Mouse (Mus musculus): ENCODE measurements around the gene Ak2.

Gene Ak2

DNA sequence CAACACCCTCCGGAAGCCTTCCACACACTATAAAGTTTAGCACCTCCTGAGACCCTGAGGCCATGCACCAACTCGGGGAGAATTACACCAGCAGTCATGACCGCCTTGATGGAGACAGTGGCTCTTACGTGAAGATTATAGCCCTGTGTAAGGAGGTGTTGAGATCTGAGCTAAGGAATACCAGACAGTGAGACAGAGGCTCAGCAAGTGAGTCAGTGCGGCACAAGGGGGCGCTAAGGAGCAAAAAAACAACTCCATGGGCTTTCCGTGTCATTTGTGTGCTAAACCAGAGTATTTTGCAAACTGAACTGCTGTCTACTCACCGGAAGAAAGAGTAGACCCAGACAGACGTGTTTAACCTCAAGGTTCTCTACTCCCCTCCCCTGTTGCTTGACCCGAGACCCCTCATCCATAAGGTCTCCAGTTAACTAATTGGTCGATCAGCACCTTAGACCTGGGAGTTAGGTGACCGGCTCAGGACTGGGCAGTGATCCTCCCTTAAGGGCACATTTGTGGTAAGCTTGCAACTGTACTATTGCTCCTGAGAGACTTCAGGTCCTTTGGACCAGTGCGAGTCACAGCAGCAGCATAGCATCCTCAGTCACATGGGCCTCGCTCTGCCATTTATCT is 20.6 kb upstream of the Ak2 start:
- CTCF ChIA-PET = interaction anchor here (0.7 to 3.1 kb wide), 4 partner anchors 10 to 119 kb away, joined by 3 to 11 read pairs (median 6); no protein-coding TSS in a partner anchor

DNA sequence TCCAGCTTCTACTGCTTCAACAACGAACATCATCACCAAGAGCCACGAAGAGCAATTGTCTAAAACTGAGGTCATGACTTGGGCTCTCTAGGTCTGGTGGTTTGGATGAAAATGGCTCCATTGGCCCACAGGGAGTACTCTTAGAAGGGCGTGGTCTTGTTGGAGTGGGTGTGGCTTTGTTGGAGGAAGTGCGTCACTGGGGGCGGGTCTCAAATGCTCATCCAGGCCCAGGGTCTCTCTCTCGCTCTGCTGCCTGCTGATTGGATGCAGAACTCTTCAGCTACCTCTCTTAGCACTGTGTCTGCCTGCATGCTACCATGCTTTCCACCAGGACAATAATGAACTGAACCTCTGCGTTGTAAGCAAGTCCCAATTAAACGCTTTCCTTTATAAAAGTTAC is 17.1 kb upstream of the Ak2 start:
- CTCF ChIA-PET = no interaction called here

DNA sequence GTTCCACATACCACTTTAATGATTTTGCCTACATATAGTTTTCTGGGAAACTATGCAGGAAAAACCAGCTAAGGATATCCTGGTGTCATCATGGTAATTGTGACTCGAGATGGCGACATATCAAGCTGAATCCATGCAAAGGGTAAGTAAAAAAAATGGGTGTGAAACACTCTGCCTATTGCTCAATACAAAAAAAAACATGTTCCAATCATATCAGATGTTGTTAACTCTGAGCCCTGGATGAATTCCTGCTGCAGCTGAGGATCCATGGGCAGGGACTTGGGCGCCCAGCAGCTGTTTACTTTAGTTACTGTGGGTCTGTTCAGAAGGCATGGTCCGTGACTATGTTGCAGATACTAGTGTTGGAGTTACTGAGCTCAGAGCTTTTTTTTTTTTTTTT is 15.2 kb upstream of the Ak2 start:
- CTCF ChIA-PET = interaction anchor here (0.6 kb wide), 2 partner anchors 107 to 1691 kb away, joined by 5 to 7 read pairs; no protein-coding TSS in a partner anchor

DNA sequence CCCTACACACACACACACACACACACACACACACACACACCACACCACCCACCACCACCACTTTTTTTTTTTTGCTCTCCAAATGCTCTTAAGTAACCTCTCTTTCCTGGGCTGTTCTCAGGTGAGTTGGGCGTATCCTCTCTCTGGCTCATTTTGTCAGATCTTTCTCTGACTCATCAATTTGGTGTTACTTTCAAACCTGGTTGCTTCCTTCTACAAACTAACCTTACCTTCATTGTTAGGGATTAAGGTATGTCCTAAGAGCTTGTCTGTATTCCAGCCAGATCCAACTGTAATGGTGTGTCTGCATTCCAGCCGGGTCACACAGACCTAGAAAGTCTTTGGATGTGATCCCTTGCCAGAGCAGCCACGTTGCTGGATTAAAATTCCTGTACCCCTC is 14.5 kb upstream of the Ak2 start:
- CTCF ChIA-PET = no interaction called here

DNA sequence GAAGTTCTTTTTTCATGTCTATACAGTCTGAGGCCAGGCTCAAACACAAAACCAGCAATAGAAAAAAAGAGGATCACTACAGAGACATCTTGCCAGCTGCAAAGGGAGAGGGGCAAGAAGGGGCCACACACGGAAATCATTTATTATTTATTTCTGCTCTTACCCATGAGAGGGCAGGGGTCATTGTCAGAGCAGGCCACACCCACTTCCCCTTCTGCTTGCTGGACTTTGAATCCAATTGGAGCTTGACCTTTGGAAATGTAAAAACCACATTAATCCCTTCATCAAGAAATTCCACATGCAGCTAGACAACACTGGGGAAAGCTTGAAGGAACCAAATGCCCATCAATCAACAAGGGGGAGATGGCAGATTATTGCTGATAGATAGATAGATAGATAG is 13.1 kb upstream of the Ak2 start:
- CTCF ChIA-PET = no interaction called here

DNA sequence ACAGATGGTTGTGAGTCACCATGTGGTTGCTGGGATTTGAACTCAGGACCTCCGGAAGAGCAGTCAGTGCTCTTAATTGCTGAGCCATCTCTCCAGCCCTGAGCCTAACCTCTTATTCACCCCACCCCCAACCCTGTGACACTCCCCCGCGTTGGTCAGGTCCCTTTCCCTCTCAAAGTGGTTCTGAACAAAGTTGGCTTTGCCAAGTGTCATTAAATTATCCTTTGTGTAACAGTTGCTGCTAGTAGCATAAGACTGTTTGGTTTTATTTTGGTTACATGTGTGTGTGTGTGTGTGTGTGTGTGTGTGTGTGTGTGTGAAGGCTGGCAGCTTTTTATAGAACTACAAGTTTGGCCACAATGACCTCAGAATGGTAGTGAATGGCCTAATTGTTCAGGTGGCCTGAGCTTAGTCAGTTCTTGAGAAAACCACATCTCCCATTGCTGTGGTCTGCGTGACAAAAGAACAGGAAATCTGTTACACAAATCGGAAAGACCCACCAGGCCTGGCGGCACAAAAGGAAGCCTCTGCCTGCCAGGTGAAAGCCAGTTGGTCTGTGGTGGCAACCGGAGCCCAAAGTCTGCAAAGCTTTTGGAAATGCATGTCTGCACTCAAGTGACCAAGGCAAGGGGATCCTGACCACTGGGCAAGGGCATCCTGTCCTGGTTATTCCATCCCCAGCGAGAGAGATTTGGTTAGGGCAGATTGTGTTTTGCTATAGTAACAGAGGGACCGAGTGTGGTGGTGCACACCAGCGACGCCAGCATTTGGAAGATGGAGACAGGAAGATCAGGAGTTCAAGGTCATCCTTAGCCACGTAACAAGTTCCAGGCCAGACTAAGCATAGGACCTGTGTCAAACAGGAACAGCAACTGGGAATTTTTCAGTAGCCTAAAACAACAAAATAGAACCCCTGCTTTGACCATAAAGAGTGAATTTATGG is 10.6 kb upstream of the Ak2 start:
- CTCF ChIA-PET = interaction anchor here (1.7 kb wide), 1 partner anchor 10 kb away, joined by 5 read pairs; no protein-coding TSS in a partner anchor

DNA sequence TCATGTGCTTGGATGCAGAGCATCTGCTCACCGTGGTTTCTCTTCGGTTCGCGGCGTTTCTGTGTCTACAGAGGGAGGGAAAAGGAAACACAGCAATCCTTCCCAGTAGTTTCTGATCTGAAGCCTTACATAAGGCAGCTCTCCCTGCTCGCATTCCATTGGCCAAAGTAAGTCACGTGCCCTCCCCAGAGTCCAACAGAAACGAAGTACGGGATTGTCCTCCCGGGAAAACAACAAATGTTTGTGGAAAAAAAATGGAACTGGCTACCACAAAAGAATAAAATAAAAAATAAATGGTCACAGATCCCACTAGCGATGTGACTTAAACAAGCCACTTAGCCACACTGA is 10.0 kb upstream of the Ak2 start:
- CTCF ChIA-PET = interaction anchor here (1.7 kb wide), 1 partner anchor 11 kb away, joined by 5 read pairs; no protein-coding TSS in a partner anchor

DNA sequence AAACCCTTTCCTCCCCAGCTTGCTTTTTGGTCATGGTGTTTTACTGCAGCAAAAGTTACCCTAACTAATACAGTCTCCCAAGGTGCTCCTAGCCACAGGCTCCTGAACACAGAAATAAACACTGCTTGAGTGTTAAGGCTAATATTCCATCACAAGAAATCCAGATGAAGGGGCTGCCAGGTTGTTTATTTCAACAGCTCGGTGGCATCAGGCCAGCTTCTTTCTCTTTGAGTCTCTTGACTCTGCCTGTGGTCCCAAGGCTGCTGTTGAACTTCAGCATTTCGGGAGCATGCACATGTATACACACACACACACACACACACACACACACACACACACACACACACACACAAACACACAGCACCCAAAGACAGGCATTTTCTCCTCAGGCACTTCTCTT is 8.6 kb upstream of the Ak2 start:
- CTCF ChIA-PET = interaction anchor here (0.6 kb wide), 1 partner anchor 128 kb away, joined by 3 read pairs; no protein-coding TSS in a partner anchor

DNA sequence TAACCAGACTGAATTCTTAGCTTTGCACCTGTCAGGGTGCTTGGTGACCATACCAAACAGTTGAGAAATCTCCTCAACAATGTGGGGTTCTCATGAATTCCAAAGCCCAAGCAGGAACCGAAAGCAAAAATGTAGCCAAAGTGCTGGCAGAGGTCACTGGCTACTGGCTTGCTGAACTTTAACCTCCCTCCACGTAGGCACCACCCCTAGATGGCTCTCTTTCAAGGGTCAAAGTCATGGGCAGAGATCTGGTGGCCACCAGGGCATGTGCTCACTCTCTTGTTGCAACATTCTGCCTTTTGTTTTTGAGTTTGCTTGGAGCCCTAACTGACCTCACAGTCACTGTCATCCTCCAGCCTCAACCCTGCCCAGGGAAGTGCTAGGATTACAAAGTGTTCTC is 8.1 kb upstream of the Ak2 start:
- CTCF ChIA-PET = no interaction called here

DNA sequence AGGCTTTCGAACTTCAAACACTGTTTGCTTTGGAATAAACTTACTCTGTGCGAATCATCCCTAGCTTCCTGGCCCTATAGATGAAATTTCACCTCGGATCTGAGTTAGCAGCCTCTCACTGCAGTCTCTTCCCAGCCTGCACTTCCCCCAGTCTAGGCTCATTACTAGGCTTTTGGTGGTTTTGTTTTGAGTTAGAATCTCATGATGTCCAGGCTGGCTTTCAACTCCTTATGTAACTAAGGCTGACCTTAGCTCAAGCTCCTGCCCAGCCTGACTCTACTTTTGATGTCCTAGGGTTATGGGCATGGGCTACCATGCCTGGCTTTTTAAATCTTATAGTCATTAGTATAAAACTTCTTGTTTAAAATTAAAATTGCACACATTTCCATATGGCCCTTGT is 7.2 kb upstream of the Ak2 start:
- CTCF ChIA-PET = interaction anchor here (0.6 kb wide), 1 partner anchor 9 kb away, joined by 3 read pairs; no protein-coding TSS in a partner anchor

DNA sequence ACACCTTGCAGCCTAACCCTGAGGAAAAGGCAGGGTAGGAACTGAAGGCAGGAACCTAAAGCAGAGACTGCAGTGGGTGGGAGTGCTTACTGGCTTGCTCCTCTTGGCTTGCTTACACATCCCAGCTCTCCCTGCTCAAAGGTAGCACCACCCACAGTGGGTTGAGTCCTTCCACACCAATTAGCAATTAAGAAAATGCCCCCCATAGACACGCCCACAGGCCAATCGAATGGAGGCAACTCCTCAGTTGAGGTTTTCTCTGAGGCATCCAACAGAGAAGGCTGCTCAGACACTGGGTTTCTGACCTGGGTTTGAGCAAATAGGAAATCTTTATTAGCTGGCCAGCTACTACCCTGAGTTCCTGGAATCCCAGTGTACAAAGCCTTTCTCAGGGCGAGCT is 2.8 kb upstream of the Ak2 start:
- CTCF ChIA-PET = no interaction called here

DNA sequence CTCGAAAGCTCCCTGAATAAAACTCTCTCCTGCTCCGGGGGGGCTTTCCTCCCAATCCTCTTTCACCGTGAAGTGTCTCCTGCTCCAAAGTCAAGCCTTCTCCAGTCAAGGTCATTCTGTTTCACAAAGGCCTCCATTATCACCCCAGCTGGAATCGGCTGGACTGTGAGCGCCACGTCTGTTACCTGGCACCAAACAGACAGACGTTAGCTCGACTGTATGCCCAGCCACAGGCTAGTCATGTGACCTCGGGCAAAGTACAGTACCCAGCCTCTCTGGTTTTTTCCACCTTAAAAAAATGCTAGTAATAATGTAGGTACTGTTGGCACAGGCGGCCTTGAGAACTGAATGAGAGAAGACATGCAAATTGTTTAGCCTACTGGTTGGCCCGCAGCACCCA is 2.1 kb upstream of the Ak2 start:
- CTCF ChIA-PET = no interaction called here

DNA sequence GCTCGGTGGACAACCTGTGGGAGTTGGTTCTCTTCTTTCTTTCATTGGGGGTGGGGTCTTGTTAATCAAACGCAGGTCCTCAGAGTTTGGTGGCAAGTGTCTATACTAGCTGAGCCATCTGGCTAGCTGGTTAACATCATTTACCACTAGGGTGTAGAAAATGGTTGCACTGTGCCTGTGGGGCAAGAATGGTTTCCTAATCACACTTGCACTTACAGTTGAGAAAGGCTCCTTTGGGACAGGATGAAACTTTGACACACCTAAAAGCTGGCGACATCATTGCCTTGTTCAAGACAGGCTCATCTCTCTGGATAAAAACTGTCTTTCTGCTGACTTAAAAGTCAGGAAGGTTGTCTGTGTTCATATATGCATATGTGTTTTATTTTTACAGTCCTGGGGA is 418 bp downstream of the Ak2 start:
- CTCF ChIA-PET = interaction anchor here (1.4 kb wide), 1 partner anchor 41 kb away, joined by 3 read pairs; no protein-coding TSS in a partner anchor

DNA sequence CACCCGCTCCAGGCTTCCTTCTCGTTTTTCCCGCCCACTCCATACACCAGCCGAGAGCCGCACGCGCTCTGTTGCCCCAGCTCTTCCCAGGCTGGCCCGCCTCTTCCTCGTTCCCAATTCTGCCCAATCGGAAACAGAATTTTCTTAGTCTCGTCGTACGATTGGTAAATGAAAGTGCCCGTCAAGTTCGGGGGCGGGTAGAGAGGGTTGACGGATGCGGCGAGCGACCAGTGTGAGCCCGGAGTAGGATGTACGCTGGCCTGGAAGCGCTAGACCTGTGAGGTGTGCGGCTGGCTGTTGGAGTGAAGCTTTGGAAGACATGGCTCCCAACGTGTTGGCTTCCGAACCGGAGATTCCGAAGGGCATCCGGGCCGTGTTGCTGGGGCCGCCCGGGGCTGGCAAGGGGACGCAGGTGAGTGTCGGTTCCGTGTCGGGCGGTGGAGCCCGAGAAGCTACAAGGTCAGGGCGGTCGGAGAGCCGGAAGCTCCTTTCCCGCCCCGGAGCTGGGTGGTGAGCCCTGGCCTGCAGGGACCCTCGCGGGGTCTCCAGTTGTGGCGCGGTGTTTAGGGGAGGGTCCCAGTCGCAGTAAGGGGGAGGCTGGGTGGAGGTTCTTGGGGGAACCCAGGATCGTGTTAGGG is 1.4 kb downstream of the Ak2 start:
- CTCF ChIA-PET = interaction anchor here (0.7 kb wide), 1 partner anchor 8 kb away, joined by 3 read pairs; no protein-coding TSS in a partner anchor

DNA sequence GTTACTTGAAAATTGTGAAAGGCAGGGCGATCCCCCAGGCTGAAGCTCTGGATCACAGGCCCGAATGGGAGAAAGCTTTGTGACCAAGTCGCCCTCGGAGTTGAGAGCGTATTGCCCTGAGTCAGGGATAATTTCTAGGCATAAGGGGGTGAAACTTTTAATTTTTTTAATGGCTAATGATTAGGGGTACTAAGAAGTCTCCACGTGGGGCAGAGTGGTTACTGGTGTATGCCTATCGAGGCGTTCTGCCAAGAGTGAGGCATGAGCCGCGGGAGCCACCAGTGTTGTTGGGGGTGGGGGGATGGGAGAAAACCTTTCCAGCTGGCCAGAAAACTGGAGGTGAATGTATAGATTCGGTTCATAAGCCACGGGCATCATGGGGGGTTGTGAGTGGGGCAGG is 1.9 kb downstream of the Ak2 start:
- CTCF ChIA-PET = interaction anchor here (0.7 kb wide), 1 partner anchor 9 kb away, joined by 3 read pairs; no protein-coding TSS in a partner anchor

DNA sequence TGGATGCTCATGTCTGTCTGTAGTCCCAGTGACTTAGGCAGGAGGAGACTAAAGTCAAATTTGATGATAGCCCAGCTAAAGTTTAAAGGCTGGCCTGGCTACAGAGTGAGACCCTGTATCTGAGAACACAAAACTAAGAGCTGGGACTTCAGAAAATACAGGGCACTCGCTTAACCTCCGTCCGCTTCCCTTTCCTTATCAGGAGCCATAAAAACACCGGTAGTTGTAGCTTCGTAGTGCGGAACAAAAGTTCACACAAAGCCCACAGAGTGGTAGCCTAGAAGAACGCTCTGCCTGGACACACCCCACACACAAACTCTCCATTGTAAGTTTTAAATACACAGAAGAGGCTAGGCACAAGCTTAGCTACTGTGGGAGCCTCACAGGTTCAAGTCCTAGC is 3.5 kb downstream of the Ak2 start:
- CTCF ChIA-PET = no interaction called here

DNA sequence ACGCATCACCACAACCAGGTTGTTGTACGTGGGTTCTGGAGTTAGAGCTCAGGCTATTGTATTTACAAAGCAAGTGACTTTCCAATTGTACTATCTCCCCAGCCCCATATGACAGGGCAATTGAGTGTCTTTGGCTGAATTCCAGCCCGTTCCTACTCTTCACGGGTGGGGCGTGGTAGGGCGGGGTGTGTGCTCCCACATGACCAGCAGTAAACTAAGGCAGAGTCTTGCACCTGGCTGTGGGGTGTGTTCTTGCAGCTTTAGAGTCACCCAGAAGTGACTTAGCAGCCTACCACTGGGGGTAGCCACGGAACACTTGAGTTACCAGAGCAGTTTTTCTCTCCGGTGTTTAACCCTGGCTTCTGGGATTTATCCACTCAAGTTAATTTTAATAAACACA is 5.5 kb downstream of the Ak2 start:
- CTCF ChIA-PET = no interaction called here

DNA sequence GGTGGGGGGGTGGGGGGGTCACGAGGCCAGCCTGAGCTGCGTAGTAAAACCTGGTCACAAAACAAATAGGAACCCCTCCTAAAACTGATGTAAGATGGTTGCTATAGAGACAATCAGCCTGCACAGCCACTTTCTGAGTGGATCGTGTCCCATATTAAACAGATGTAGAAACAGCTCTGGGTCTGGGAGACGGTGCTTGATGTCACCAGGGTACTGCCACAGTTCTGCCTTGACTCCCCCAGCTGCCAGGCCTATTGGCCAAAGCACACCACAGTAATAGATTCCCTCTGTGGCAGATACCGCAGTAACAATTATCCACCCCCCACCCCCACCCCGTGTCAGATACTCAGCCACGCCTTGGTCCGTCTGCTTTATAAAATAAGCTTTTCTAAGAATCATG is 6.6 kb downstream of the Ak2 start:
- CTCF ChIA-PET = interaction anchor here (0.6 to 0.8 kb wide), 3 partner anchors 8 to 85 kb away, joined by 3 to 6 read pairs (median 4); no protein-coding TSS in a partner anchor

DNA sequence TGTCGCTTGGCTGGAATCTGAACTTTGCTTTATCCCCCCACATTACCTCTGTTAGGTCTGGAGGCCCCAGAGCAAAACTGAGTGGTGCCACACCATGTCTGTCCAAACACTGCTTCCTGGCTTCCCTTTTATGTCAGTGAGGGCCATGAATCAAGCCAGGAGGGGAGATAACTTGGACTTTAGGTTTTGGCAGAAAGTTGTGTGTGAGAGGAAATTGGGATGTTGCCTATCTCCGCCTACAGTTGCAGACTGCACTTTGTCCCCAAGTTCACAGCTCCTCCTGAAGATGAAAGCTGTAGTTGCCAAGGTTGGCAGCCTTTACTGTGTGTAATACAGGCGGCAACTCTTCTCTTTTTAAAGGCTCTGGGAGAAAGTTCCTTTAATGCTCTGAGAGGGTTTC is 9.0 kb downstream of the Ak2 start:
- CTCF ChIA-PET = no interaction called here

DNA sequence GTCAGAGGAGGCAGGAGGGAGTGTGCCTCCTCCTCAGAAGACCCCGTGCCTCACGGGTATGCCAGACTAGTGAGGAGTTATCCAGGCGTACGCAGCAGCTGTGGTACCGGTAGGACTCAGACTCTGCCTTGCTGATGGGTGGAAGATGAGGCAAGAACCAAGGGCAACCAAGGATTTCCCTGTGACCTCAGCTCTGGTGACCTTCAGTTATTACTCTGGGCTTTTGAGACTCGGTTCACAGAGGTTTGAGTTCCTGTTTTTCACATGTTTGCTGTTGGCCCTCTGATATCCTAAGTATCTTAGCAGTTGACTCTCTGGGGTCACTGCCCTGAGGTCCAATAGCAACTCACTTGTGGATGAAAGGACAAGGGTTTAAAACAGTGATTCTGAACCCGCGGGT is 12.0 kb downstream of the Ak2 start:
- CTCF ChIA-PET = no interaction called here

DNA sequence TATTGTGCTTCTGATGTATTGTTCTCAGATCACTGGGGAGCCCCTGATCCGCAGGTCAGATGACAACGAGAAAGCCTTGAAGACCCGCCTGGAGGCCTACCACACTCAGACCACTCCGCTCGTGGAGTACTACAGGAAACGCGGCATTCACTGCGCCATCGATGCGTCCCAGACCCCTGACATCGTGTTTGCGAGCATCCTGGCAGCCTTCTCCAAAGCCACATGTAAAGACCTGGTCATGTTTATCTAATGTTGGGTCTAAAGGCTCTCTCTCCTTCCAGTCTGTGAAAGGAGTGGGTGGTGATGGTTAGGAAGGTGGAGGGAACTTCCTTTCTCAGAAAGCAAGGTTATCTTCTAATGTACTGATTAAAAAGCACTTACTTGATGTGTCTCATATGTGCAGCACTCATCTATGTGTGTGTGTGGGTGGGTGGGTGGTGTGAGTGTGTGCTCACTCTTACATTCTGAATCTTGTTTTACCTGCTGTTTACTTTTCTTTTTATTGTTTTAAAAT is 16.3 kb downstream of the Ak2 start:
- CTCF ChIA-PET = no interaction called here

DNA sequence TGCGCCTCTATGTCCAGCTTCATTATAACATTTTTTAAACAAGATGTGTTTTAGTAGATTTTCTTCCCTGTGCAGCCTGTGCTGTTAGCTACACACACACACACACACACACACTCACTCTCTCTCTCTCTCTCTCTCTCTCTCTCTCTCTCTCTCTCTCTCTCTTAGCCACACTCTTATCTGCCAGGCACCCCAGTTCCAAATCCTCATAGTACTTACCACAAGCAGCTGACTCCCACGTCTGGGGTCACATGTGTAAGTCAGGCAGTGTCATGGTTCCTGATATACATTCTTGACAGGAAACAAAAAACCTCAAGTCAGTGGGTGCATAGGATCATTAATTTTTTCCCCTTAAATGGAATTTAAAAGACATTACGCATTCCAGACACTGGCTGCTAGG is 16.9 kb downstream of the Ak2 start:
- CTCF ChIA-PET = interaction anchor here (0.6 to 0.7 kb wide), 2 partner anchors 13 to 541 kb away, joined by 3 to 4 read pairs; no protein-coding TSS in a partner anchor
